Mouse (Mus musculus) lung, embryonic 14.5 days (tissue): ENCODE data around the gene Eif1. TPM values are rescaled to one million over a fixed set of nuclear protein-coding genes. Genes with fewer than 3 reads are reported as not detected.
A peak's percentile ranks its signal among the peaks of the same experiment; 100 is the strongest.

Source experiments
- ATAC-seq: fragments of 200-750 bp; cut with Nextera tagmentation; 2 replicates; pipeline ENCODE4 v1.8.0; 2017; ENCODE audit warnings: mild to moderate bottlenecking, moderate TSS enrichment, moderate library complexity; ENCODE audit not compliant: insufficient read depth
- DNase-seq: peaks from one replicate; pipeline ENCODE4 v3.0.0-alpha.2; 2015
- H3K27ac ChIP-seq: fragments of 300-500 bp; sonication (generic); 2 replicates; pipeline ENCODE4 v1.5.1; 2014; ENCODE audit warnings: low read depth, mild to moderate bottlenecking, moderate library complexity
- H3K27me3 ChIP-seq: fragments of 300-500 bp; sonication (generic); 2 replicates; pipeline ENCODE4 v1.6.1; 2014; ENCODE audit warnings: low read length, control low read depth; ENCODE audit not compliant: insufficient read depth
- H3K36me3 ChIP-seq: fragments of 300-500 bp; sonication (generic); 2 replicates; pipeline ENCODE4 v1.6.1; 2014; ENCODE audit warnings: control low read depth; ENCODE audit not compliant: insufficient read depth
- H3K4me1 ChIP-seq: fragments of 300-500 bp; sonication (generic); 2 replicates; pipeline ENCODE4 v1.6.1; 2014; ENCODE audit warnings: antibody characterized with exemption, control low read depth; ENCODE audit not compliant: insufficient read depth
- H3K4me2 ChIP-seq: fragments of 300-500 bp; sonication (generic); 2 replicates; pipeline ENCODE4 v1.6.1; 2014; ENCODE audit warnings: mild to moderate bottlenecking
- H3K4me3 ChIP-seq: fragments of 300-500 bp; sonication (generic); 2 replicates; pipeline ENCODE4 v1.5.1; 2014; ENCODE audit warnings: low read depth, low read length
- H3K9ac ChIP-seq: fragments of 300-500 bp; sonication (generic); 2 replicates; pipeline ENCODE4 v1.6.1; 2014
- H3K9me3 ChIP-seq: fragments of 300-500 bp; sonication (generic); 2 replicates; pipeline ENCODE4 v1.6.1; 2016; ENCODE audit warnings: low read depth, low read length, control low read depth
- CTCF ChIP-seq: IDR thresholded peaks from 2 replicates; pipeline ENCODE4 v1.5.1; 2016; ENCODE audit warnings: antibody characterized with exemption, low read depth
- WGBS: fragments of 180-500 bp; shearing (Covaris S2); extraction: QIAGEN DNeasy Blood & Tissue Kit; methylation state at CpG from one replicate; pipeline ENCODE4 v1.1.7; 2014; 5-methylcytosine and 5-hydroxymethylcytosine counted together
- polyA plus RNA-seq: library from polyadenylated mRNA; unstranded; fragments of >200 nt; fragmentation: Nextera tagmentation; extraction: Ambion mirVana; gene quantifications from 2 replicates; pipeline ENCODE4 v1.2.1, GENCODE M21; 2014

Gene Eif1
- polyA plus RNA-seq, 1 experiment from 2014 or later, result 1,908 TPM

GRCm38 (mm10) chr11:100281596-100282544, 37.8 kb upstream of the Eif1 start:
- TF ChIP-seq CTCF, result peak; percentile 99

GRCm38 (mm10) chr11:100282549-100282948, 37.1 kb upstream of the Eif1 start:
- WGBS, result 23% methylated on average over 10 of the region's 10 CpGs
- no peaks in the 10 kb centered on the region for H3K36me3 ChIP-seq
- H3K27ac ChIP-seq, result no peak overlapping the region
- ATAC-seq (peak; percentile 29; the same call in 1 of the 2 replicates), DNase-seq (peak; percentile 88)
- H3K4me2 ChIP-seq, result no peak overlapping the region
- no peaks in the 10 kb centered on the region for H3K9me3 ChIP-seq
- no peaks in the 10 kb centered on the region for H3K4me1 ChIP-seq
- no peak overlapping the region for H3K9ac ChIP-seq
- H3K27me3 ChIP-seq, result no peaks in the 10 kb centered on the region
- no peak overlapping the region for H3K4me3 ChIP-seq
- peak; percentile 89 for TF ChIP-seq CTCF

More at GRCm38 (mm10) chr11:100281596-100282544, 37.8 kb upstream of the Eif1 start:
- H3K9ac ChIP-seq, result no peak overlapping the region
- H3K4me3 ChIP-seq, result no peak overlapping the region
- peak; percentile 36; the same call in 1 of the 2 replicates for ATAC-seq
- no peaks in the 10 kb centered on the region for H3K9me3 ChIP-seq
- no peaks in the 10 kb centered on the region for H3K4me1 ChIP-seq
- DNase-seq, result peak; percentile 97
- no peaks in the 10 kb centered on the region for H3K36me3 ChIP-seq
- H3K27ac ChIP-seq, result no peak overlapping the region
- H3K4me2 ChIP-seq, result no peak overlapping the region
- no peaks in the 10 kb centered on the region for H3K27me3 ChIP-seq
- WGBS, result 18% methylated on average over 11 of the region's 11 CpGs

- no peak overlapping the region for H3K4me3 ChIP-seq
- DNase-seq (no peak), ATAC-seq (no peak)
- no peaks in the 10 kb centered on the region for H3K36me3 ChIP-seq
- H3K9me3 ChIP-seq, result no peaks in the 10 kb centered on the region
- H3K27ac ChIP-seq, result no peak overlapping the region
- no peaks in the 10 kb centered on the region for H3K4me1 ChIP-seq
- TF ChIP-seq CTCF, result no peak
- no peak overlapping the region for H3K9ac ChIP-seq
- no peak overlapping the region for H3K4me2 ChIP-seq
- WGBS, result 57% methylated on average over 4 of the region's 4 CpGs
- no peaks in the 10 kb centered on the region for H3K27me3 ChIP-seq
Measured at GRCm38 (mm10) chr11:100284988-100285387, 34.7 kb upstream of the Eif1 start.

- TF ChIP-seq CTCF, result no peak
- 0 out of 2 replicates have a peak, but pooled peaks cover 6% of the 10 kb centered on the region for H3K4me1 ChIP-seq
- H3K4me3 ChIP-seq, result no peak overlapping the region
- H3K4me2 ChIP-seq, result no peak overlapping the region
- no peaks in the 10 kb centered on the region for H3K9me3 ChIP-seq
- H3K36me3 ChIP-seq, result no peaks in the 10 kb centered on the region
- H3K9ac ChIP-seq, result no peak overlapping the region
- DNase-seq (peak; percentile 63), ATAC-seq (peak; percentile 60)
- H3K27ac ChIP-seq, result peak overlapping the region; percentile 84
- H3K27me3 ChIP-seq, result no peaks in the 10 kb centered on the region
- 36% methylated on average over 10 of the region's 10 CpGs for WGBS
Measured at GRCm38 (mm10) chr11:100287024-100287423, 32.7 kb upstream of the Eif1 start.

GRCm38 (mm10) chr11:100288942-100289341, 30.7 kb upstream of the Eif1 start:
- no peak overlapping the region for H3K4me2 ChIP-seq
- H3K4me3 ChIP-seq, result no peak overlapping the region
- no peaks in the 10 kb centered on the region for H3K9me3 ChIP-seq
- TF ChIP-seq CTCF, result no peak
- H3K9ac ChIP-seq, result no peak overlapping the region
- WGBS, result 81% methylated on average over 6 of the region's 6 CpGs
- no peaks in the 10 kb centered on the region for H3K36me3 ChIP-seq
- H3K4me1 ChIP-seq, result 0 out of 2 replicates have a peak, but pooled peaks cover 6% of the 10 kb centered on the region
- peak overlapping the region; percentile 34; the same call in 1 of the 2 replicates for H3K27ac ChIP-seq
- no peaks in the 10 kb centered on the region for H3K27me3 ChIP-seq
- DNase-seq (peak; percentile 28), ATAC-seq (0 out of 2 replicates have a peak, but pooled peaks have one; percentile 18)

GRCm38 (mm10) chr11:100290235-100290634, 29.4 kb upstream of the Eif1 start:
- H3K36me3 ChIP-seq, result no peaks in the 10 kb centered on the region
- no peaks in the 10 kb centered on the region for H3K9me3 ChIP-seq
- no peak overlapping the region for H3K4me3 ChIP-seq
- no peak overlapping the region for H3K9ac ChIP-seq
- ATAC-seq, result no peak
- no peak overlapping the region for H3K4me2 ChIP-seq
- H3K4me1 ChIP-seq, result 0 out of 2 replicates have a peak, but pooled peaks cover 6% of the 10 kb centered on the region
- WGBS, result 28% methylated on average over 5 of the region's 5 CpGs
- TF ChIP-seq CTCF, result no peak
- no peaks in the 10 kb centered on the region for H3K27me3 ChIP-seq
- peak; percentile 28 for DNase-seq
- peak overlapping the region; percentile 76 for H3K27ac ChIP-seq

GRCm38 (mm10) chr11:100292884-100293283, 26.8 kb upstream of the Eif1 start:
- H3K27ac ChIP-seq, result no peak overlapping the region
- H3K9me3 ChIP-seq, result no peaks in the 10 kb centered on the region
- no peaks in the 10 kb centered on the region for H3K36me3 ChIP-seq
- 0 out of 2 replicates have a peak, but pooled peaks cover 6% of the 10 kb centered on the region for H3K4me1 ChIP-seq
- H3K9ac ChIP-seq, result no peak overlapping the region
- ATAC-seq, result no peak
- H3K4me3 ChIP-seq, result no peak overlapping the region
- H3K4me2 ChIP-seq, result no peak overlapping the region
- no peaks in the 10 kb centered on the region for H3K27me3 ChIP-seq
- DNase-seq, result no peak
- TF ChIP-seq CTCF, result no peak
- WGBS, result 62% methylated on average over 6 of the region's 6 CpGs
